Comparison of ENCODE assay signal across 9 mouse cellular contexts in the genomic region with DNA sequence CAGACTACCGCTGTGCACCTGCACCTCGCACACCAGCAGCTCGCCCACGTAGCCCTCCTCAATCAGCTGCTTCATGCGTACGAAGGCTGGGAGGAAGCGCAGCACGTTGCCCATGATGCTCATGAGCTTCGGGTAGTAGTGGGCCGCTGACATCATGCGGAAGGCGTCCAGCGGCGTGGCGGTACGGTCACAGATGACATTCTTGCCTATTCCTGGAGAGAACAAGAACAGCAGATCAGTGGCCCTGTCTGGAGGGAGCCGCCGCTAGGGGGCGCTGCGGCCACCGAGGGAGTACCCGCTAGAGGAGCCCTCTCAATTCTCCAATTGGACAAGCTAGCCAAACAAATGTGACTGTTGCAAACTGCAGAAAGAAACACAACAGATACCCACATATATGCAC. TPM values are rescaled to one million over a fixed set of nuclear protein-coding genes. Genes with fewer than 3 reads are reported as not detected.
A peak's percentile ranks its signal among the peaks of the same experiment; 100 is the strongest.
DNase-seq lines count a peak whose midpoint lies in the region; ATAC-seq and TF ChIP-seq lines count a peak whose summit lies in the region.
"Had no signal": no experiment of that assay in that cellular context is flagged by ENCODE, and none has a peak within 500 bp of the region (broad histone marks: within the 10 kb centered on the region; RNA-seq: fewer than 3 reads in every experiment).

No protein-coding gene starts in this region.

- H3K9me3 ChIP-seq in liver, postnatal 0 days (ENCODE audit: low read length) = no peaks in the 10 kb centered on the region
- H3K9me3 ChIP-seq in stomach, postnatal 0 days (ENCODE audit: control insufficient read depth, low read length) = no peaks in the 10 kb centered on the region
- H3K9me3 ChIP-seq: limb, embryonic 13.5 days had no signal

- H3K4me3 ChIP-seq in lung, adult 2 months (replicated peaks; ENCODE audit: extremely low read depth, low read depth, low read length) = no peak overlapping the region
- no peak overlapping the region for H3K4me3 ChIP-seq in liver, postnatal 0 days (ENCODE audit: low read depth, low read length)
- no peak overlapping the region for H3K4me3 ChIP-seq in stomach, postnatal 0 days (ENCODE audit: low read depth, low read length)
- H3K4me3 ChIP-seq: limb, embryonic 13.5 days had no signal

- no peaks in the 10 kb centered on the region for H3K27me3 ChIP-seq in liver, postnatal 0 days (ENCODE audit: insufficient read depth, low read length)
- no peaks in the 10 kb centered on the region for H3K27me3 ChIP-seq in stomach, postnatal 0 days (ENCODE audit: control insufficient read depth, insufficient read depth, low read length)

- no peak overlapping the region for H3K27ac ChIP-seq in liver, postnatal 0 days (ENCODE audit: low read depth)
- H3K27ac ChIP-seq in stomach, postnatal 0 days (replicated peaks) = no peak overlapping the region
- H3K27ac ChIP-seq: limb, embryonic 13.5 days had no signal

- no peak overlapping the region for H3K4me2 ChIP-seq in liver, postnatal 0 days (ENCODE audit: low read depth, low read length)
- no peak overlapping the region for H3K4me2 ChIP-seq in stomach, postnatal 0 days (replicated peaks; ENCODE audit: low read depth)
- H3K4me2 ChIP-seq: limb, embryonic 13.5 days had no signal

- peak; percentile 58 for ATAC-seq in liver, postnatal 0 days
- ATAC-seq in stomach, postnatal 0 days (ENCODE audit: low FRiP score, low TSS enrichment) = peak; percentile 46; the same call in 1 of the 2 replicates

- WGBS in lung, adult 2 months = 55% methylated on average over 22 of the region's 22 CpGs
- WGBS in liver, postnatal 0 days (ENCODE audit: insufficient replicate concordance) = 60% methylated on average over 22 of the region's 22 CpGs
- 51% methylated on average over 22 of the region's 22 CpGs for WGBS in stomach, postnatal 0 days

- DNase-seq in lung, adult 2 months = no peak
- DNase-seq in lung, postnatal 25 days (ENCODE audit: low spot score) = no peak
- DNase-seq in Muller cell, postnatal 12 days (ENCODE audit: inconsistent ontology term) = peak; percentile 28
- DNase-seq in cerebellum, adult 8-10 months = peak; percentile 59
- DNase-seq in heart, postnatal 10 days = peak; percentile 39 to 64
- DNase-seq in liver, postnatal 0 days = peak; percentile 81
- DNase-seq in stomach, postnatal 0 days (ENCODE audit: low spot score) = peak; percentile 57
- no peak for DNase-seq in adipocyte (ENCODE audit: low spot score)

- peaks cover 16% of the 10 kb centered on the region for H3K4me1 ChIP-seq in lung, adult 2 months (ENCODE audit: control insufficient read depth, insufficient read depth, low read length)
- peaks cover 17% of the 10 kb centered on the region for H3K4me1 ChIP-seq in liver, postnatal 0 days (ENCODE audit: insufficient read depth)
- no peaks in the 10 kb centered on the region for H3K4me1 ChIP-seq in stomach, postnatal 0 days (replicated peaks; ENCODE audit: control insufficient read depth, insufficient read depth)

- TF ChIP-seq EP300 in liver, postnatal 0 days (IDR thresholded peaks at IDR 0.05; ENCODE audit: low read depth) = no peak
- TF ChIP-seq EP300 in stomach, postnatal 0 days (optimal IDR thresholded peaks at IDR 0.05) = no peak

- H3K36me3 ChIP-seq in liver, postnatal 0 days (replicated peaks; ENCODE audit: insufficient read depth, low read length) = peaks cover 9% of the 10 kb centered on the region; the same call in 1 of the 2 replicates
- no peaks in the 10 kb centered on the region for H3K36me3 ChIP-seq in stomach, postnatal 0 days (ENCODE audit: control insufficient read depth, insufficient read depth, low read length)
- H3K36me3 ChIP-seq: limb, embryonic 13.5 days had no signal

- H3K9ac ChIP-seq in liver, postnatal 0 days (replicated peaks) = no peak overlapping the region
- no peak overlapping the region for H3K9ac ChIP-seq in stomach, postnatal 0 days (ENCODE audit: low read length)
- H3K9ac ChIP-seq: limb, embryonic 13.5 days had no signal

- peak; percentile 59 for TF ChIP-seq CTCF in lung, adult 2 months (IDR thresholded peaks at IDR 0.05; ENCODE audit: insufficient read depth, low read length)
- TF ChIP-seq CTCF in liver, postnatal 0 days (IDR thresholded peaks at IDR 0.05; ENCODE audit: low read depth) = peak; percentile 85
- TF ChIP-seq CTCF in stomach, postnatal 0 days (IDR thresholded peaks at IDR 0.05; ENCODE audit: low read depth) = peak; percentile 75

- no peak for TF ChIP-seq POLR2A in lung, adult 2 months (IDR thresholded peaks at IDR 0.05; ENCODE audit: borderline replicate concordance, extremely low read depth, low read depth, low read length)

- intact Hi-C loops in heart, postnatal 10 days (cut with DNase I) = loop anchor here (2.0 kb wide), 2 partner anchors 64 to 102 kb away; no protein-coding TSS in a partner anchor

RNA-seq across cellular contexts. Expression of gene Tbc1d7, which starts 29.7 kb away (rescaled TPM):
- 8.1 and 16.5 TPM in 2 replicates for polyA plus RNA-seq in lung, adult 2 months (2012; rRNA removed)
- 10 to 100 TPM; 41.8 to 42.2 TPM for total RNA-seq in heart, postnatal 10 days (2021)
- polyA plus RNA-seq in liver, postnatal 0 days (2015; fragmentation: Nextera tagmentation; extraction: Ambion mirVana) = 11.7 and 12.9 TPM in 2 replicates
- polyA plus RNA-seq in stomach, postnatal 0 days (2015; fragmentation: Nextera tagmentation; extraction: Ambion mirVana) = 30.9 and 31.3 TPM in 2 replicates

Comparison
In these comparisons a context has a peak if more than half of its experiments do, and no peak if none do; other contexts are left out.
1. DNase-seq: peak in Muller cell, postnatal 12 days (single experiment), cerebellum, adult 8-10 months (single experiment), heart, postnatal 10 days (2 of 2), liver, postnatal 0 days (single experiment) and stomach, postnatal 0 days (single experiment); none in lung, adult 2 months (single experiment), lung, postnatal 25 days (single experiment) and adipocyte (single experiment).
2. Peak in every context shown above with its lines, with median percentiles within 50 percentile points of each other: CTCF ChIP-seq.